Mouse (Mus musculus) MEL (cell line): ENCODE results near the gene Timmdc1. TPM values are rescaled to one million over a fixed set of nuclear protein-coding genes. Genes with fewer than 3 reads are reported as not detected.

Source experiments
- DNase-seq: peaks from one replicate; pipeline ENCODE4 v3.0.0; 2011; ENCODE audit warnings: low read depth, low spot score
- H3K27ac ChIP-seq: 2 replicates; pipeline ENCODE4 v1.5.1; 2012; ENCODE audit warnings: low read depth, mild to moderate bottlenecking, control low read depth, low read length, moderate library complexity; ENCODE audit not compliant: control insufficient read depth
- H3K27me3 ChIP-seq, 2 experiments: fragments of 150-350 bp in 1 of 2; sonication (generic) in 1 of 2; 2 replicates each; pipeline ENCODE4 v1.6.1; 2012; ENCODE audit warnings: low read length in 2 of 2, mild to moderate bottlenecking in 2 of 2, improper control_type of control experiment in 1 of 2, moderate library complexity in 1 of 2; ENCODE audit not compliant: insufficient read depth in 2 of 2, control insufficient read depth in 1 of 2
- H3K36me3 ChIP-seq, 2 experiments: 2 replicates each; pipeline ENCODE4 v1.6.1; 2012 to 2014; ENCODE audit warnings: low read length in 2 of 2, improper control_type of control experiment in 1 of 2, inconsistent platforms in 1 of 2, mild to moderate bottlenecking in 1 of 2; ENCODE audit not compliant: insufficient read depth in 2 of 2, control insufficient read depth in 1 of 2
- H3K4me1 ChIP-seq, 2 experiments: fragments of 150-350 bp in 1 of 2; sonication (generic) in 1 of 2; 2 replicates each; pipeline ENCODE4 v1.6.1; 2012; ENCODE audit warnings: low read length in 2 of 2, improper control_type of control experiment in 1 of 2, mild to moderate bottlenecking in 1 of 2; ENCODE audit not compliant: insufficient read depth in 2 of 2, control insufficient read depth in 1 of 2
- H3K4me3 ChIP-seq, 2 experiments: fragments of 150-350 bp in 1 of 2; sonication (generic) in 1 of 2; 2 replicates each; pipeline ENCODE4 v1.5.1; 2012; ENCODE audit warnings: low read depth in 2 of 2, low read length in 2 of 2, mild to moderate bottlenecking in 2 of 2, moderate library complexity in 2 of 2, control low read depth in 1 of 2, improper control_type of control experiment in 1 of 2; ENCODE audit not compliant: control insufficient read depth in 1 of 2, insufficient read depth in 1 of 2
- H3K79me2 ChIP-seq: 2 replicates; pipeline ENCODE4 v1.6.1; 2012; ENCODE audit warnings: mild to moderate bottlenecking, low read length, moderate library complexity; ENCODE audit not compliant: control insufficient read depth, poor library complexity, insufficient read depth
- H3K9ac ChIP-seq: 2 replicates; pipeline ENCODE4 v1.6.1; 2012; ENCODE audit warnings: low read depth, mild to moderate bottlenecking, control low read depth, low read length, moderate library complexity; ENCODE audit not compliant: control insufficient read depth, poor library complexity, severe bottlenecking
- H3K9me3 ChIP-seq: fragments of 150-350 bp; sonication (generic); replicated peaks from 2 replicates; pipeline ENCODE4 v1.6.1; 2012; ENCODE audit warnings: mild to moderate bottlenecking, low read length, improper control_type of control experiment, moderate library complexity; ENCODE audit not compliant: insufficient read depth
- BHLHE40 ChIP-seq: IDR thresholded peaks from 2 replicates; pipeline ENCODE4 v1.6.1; 2012; ENCODE audit warnings: low read depth, mild to moderate bottlenecking, inconsistent platforms, low read length, improper control_type of control experiment, borderline replicate concordance
- CHD1 ChIP-seq: IDR thresholded peaks from 2 replicates; pipeline ENCODE4 v1.6.1; 2012; ENCODE audit warnings: low read depth, mild to moderate bottlenecking, inconsistent platforms, low read length, improper control_type of control experiment
- CHD2 ChIP-seq: IDR thresholded peaks from 2 replicates; pipeline ENCODE4 v1.6.1; 2011; ENCODE audit warnings: low read length, improper control_type of control experiment
- ELF1 ChIP-seq: IDR thresholded peaks from 2 replicates; pipeline ENCODE4 v1.6.1; 2014; ENCODE audit warnings: low read depth, mild to moderate bottlenecking, inconsistent platforms, low read length, improper control_type of control experiment, moderate library complexity
- EP300 ChIP-seq, 2 experiments: IDR thresholded peaks; 2 replicates each; pipeline ENCODE4 v1.6.1; 2011; ENCODE audit warnings: improper control_type of control experiment in 2 of 2, low read length in 2 of 2, low read depth in 1 of 2, mild to moderate bottlenecking in 1 of 2
- ETS1 ChIP-seq: IDR thresholded peaks from 2 replicates; pipeline ENCODE4 v1.6.1; 2012; ENCODE audit warnings: low read depth, mild to moderate bottlenecking, inconsistent platforms, low read length, improper control_type of control experiment, moderate library complexity
- GABPA ChIP-seq: IDR thresholded peaks from 2 replicates; pipeline ENCODE4 v1.6.1; 2012; ENCODE audit warnings: low read depth, mild to moderate bottlenecking, inconsistent platforms, low read length, improper control_type of control experiment, moderate library complexity
- GATA1 ChIP-seq: IDR thresholded peaks from 2 replicates; pipeline ENCODE4 v1.6.1; 2011; ENCODE audit warnings: low read depth, low read length, improper control_type of control experiment
- HCFC1 ChIP-seq: IDR thresholded peaks from 2 replicates; pipeline ENCODE4 v1.6.1; 2012; ENCODE audit warnings: low read depth, mild to moderate bottlenecking, inconsistent platforms, low read length, improper control_type of control experiment, moderate library complexity
- MAFK ChIP-seq: IDR thresholded peaks from 2 replicates; pipeline ENCODE4 v1.6.1; 2011; ENCODE audit warnings: low read depth, mild to moderate bottlenecking, low read length, improper control_type of control experiment, borderline replicate concordance
- MAX ChIP-seq: IDR thresholded peaks from 2 replicates; pipeline ENCODE4 v1.6.1; 2011; ENCODE audit warnings: low read length, improper control_type of control experiment
- MAZ ChIP-seq: IDR thresholded peaks from 2 replicates; pipeline ENCODE4 v1.6.1; 2012; ENCODE audit warnings: low read depth, mild to moderate bottlenecking, inconsistent platforms, low read length, improper control_type of control experiment
- MXI1 ChIP-seq: IDR thresholded peaks from 2 replicates; pipeline ENCODE4 v1.6.1; 2011; ENCODE audit warnings: mild to moderate bottlenecking, low read depth, low read length, improper control_type of control experiment
- MYC ChIP-seq: IDR thresholded peaks from 2 replicates; pipeline ENCODE4 v1.6.1; 2011; ENCODE audit warnings: low read depth, mild to moderate bottlenecking, low read length, improper control_type of control experiment, moderate library complexity
- NELFE ChIP-seq: IDR thresholded peaks from 2 replicates; pipeline ENCODE4 v1.6.1; 2011; ENCODE audit warnings: low read depth, low read length, improper control_type of control experiment
- NRF1 ChIP-seq: IDR thresholded peaks from 2 replicates; pipeline ENCODE4 v1.6.1; 2014; ENCODE audit warnings: low read depth, mild to moderate bottlenecking, inconsistent platforms, low read length, improper control_type of control experiment, moderate library complexity; ENCODE audit not compliant: poor library complexity, insufficient read depth, severe bottlenecking
- POLR2A ChIP-seq, 2 experiments: IDR thresholded peaks; 2 replicates each; pipeline ENCODE4 v1.6.1; 2011 to 2012; ENCODE audit warnings: low read length in 2 of 2, mild to moderate bottlenecking in 2 of 2, control low read depth in 1 of 2, improper control_type of control experiment in 1 of 2, low read depth in 1 of 2, moderate library complexity in 1 of 2; ENCODE audit not compliant: control insufficient read depth in 1 of 2, insufficient read depth in 1 of 2, poor library complexity in 1 of 2
- RCOR1 ChIP-seq: IDR thresholded peaks from 2 replicates; pipeline ENCODE4 v1.6.1; 2012; ENCODE audit warnings: low read depth, mild to moderate bottlenecking, inconsistent platforms, low read length, improper control_type of control experiment
- SIN3A ChIP-seq: IDR thresholded peaks from 2 replicates; pipeline ENCODE4 v1.6.1; 2012; ENCODE audit warnings: low read length, improper control_type of control experiment, inconsistent platforms
- SMC3 ChIP-seq: IDR thresholded peaks from 2 replicates; pipeline ENCODE4 v1.6.1; 2011; ENCODE audit warnings: low read depth, low read length, improper control_type of control experiment
- TBP ChIP-seq: IDR thresholded peaks from 2 replicates; pipeline ENCODE4 v1.8.0; 2011; ENCODE audit warnings: low read depth, low read length, improper control_type of control experiment
- TCF12 ChIP-seq: IDR thresholded peaks from 2 replicates; pipeline ENCODE4 v1.6.1; 2014; ENCODE audit warnings: low read depth, mild to moderate bottlenecking, inconsistent platforms, low read length, improper control_type of control experiment, moderate library complexity
- UBTF ChIP-seq: IDR thresholded peaks from 2 replicates; pipeline ENCODE4 v1.6.1; 2012; ENCODE audit warnings: low read depth, mild to moderate bottlenecking, inconsistent platforms, low read length, improper control_type of control experiment, moderate library complexity, borderline replicate concordance; ENCODE audit not compliant: insufficient read depth
- USF1 ChIP-seq: IDR thresholded peaks from 2 replicates; pipeline ENCODE4 v1.6.1; 2014; ENCODE audit warnings: low read depth, mild to moderate bottlenecking, inconsistent platforms, low read length, improper control_type of control experiment, moderate library complexity
- USF2 ChIP-seq, 2 experiments: IDR thresholded peaks; 2 replicates each; pipeline ENCODE4 v1.6.1; 2011 to 2012; ENCODE audit warnings: improper control_type of control experiment in 2 of 2, low read length in 2 of 2, borderline replicate concordance in 1 of 2, inconsistent platforms in 1 of 2, low read depth in 1 of 2, mild to moderate bottlenecking in 1 of 2; ENCODE audit not compliant: insufficient read depth in 1 of 2
- ZNF384 ChIP-seq: IDR thresholded peaks from 2 replicates; pipeline ENCODE4 v1.6.1; 2012; ENCODE audit warnings: low read depth, mild to moderate bottlenecking, inconsistent platforms, low read length, improper control_type of control experiment
- polyA plus RNA-seq, 2 experiments: library from polyadenylated mRNA; stranded (reverse) in 1 of 2; unstranded in 1 of 2; fragments of >175 nt in 1 of 2; fragments of >200 nt in 1 of 2; gene quantifications; 2 replicates each; pipeline versions ENCODE4 v1.2.1 to v1.2.4; 2012; ENCODE audit warnings: low replicate concordance in 2 of 2, low read depth in 1 of 2; ENCODE audit not compliant: insufficient read length in 2 of 2, insufficient read depth in 1 of 2, missing spikeins in 1 of 2
- total RNA-seq: library from RNA; depleted of rRNA; stranded (reverse); fragments of 300-350 nt; gene quantifications from 2 replicates; pipeline ENCODE4 v1.2.3, GENCODE M21; 2012

Gene Timmdc1
- total and polyA plus RNA-seq, 3 experiments, result 38.0 to 40.4 TPM; not detected in 1

GRCm38 (mm10) chr16:38476312-38477240 lies 45.9 kb downstream of the Timmdc1 start:
- H3K4me1 ChIP-seq, result peaks cover 11 to 34% of the 10 kb centered on the region in 2 experiments
- no peaks in the 10 kb centered on the region for H3K9me3 ChIP-seq
- peak overlapping the region; percentile 65 for H3K9ac ChIP-seq
- peak overlapping the region; percentile 49 for H3K27ac ChIP-seq
- H3K36me3 ChIP-seq, result peaks cover 0 to 39% of the 10 kb centered on the region in 2 experiments; a peak in 2 of 4 replicates
- no peaks in the 10 kb centered on the region; the same call in 1 of the 2 replicates for H3K79me2 ChIP-seq
- peak; percentile 76 for DNase-seq
- no peaks in the 10 kb centered on the region for H3K27me3 ChIP-seq
- peak in 1 of 2 experiments; percentile 53; a peak in 1 of 4 replicates for TF ChIP-seq USF2 (IDR thresholded peaks at IDR 0.05; ENCODE audit: borderline replicate concordance in 1 of 2, insufficient read depth in 1 of 2, low read depth in 1 of 2, low read length in 2 of 2)
- TF ChIP-seq MYC, result 0 out of 2 replicates have a peak, but pooled peaks have one; percentile 28
- TF ChIP-seq SMC3, result no peak
- TF ChIP-seq USF1, result peak; percentile 86
- no peak for TF ChIP-seq EP300 (IDR thresholded peaks at IDR 0.05; ENCODE audit: low read depth in 1 of 2, low read length in 2 of 2)
- 0 out of 2 replicates have a peak, but pooled peaks have one; percentile 34 for TF ChIP-seq GABPA
- TF ChIP-seq MAZ, result no peak
- TF ChIP-seq CHD1, result no peak
- 0 out of 2 replicates have a peak, but pooled peaks have one; percentile 12 for TF ChIP-seq TBP
- peak; percentile 53 for TF ChIP-seq NELFE
- TF ChIP-seq CHD2, result no peak
- TF ChIP-seq UBTF, result no peak
- peak in 1 of 2 experiments; percentile 48; a peak in 1 of 4 replicates for TF ChIP-seq POLR2A (IDR thresholded peaks at IDR 0.05; ENCODE audit: control insufficient read depth in 1 of 2, insufficient read depth in 1 of 2, low read depth in 1 of 2, low read length in 2 of 2, poor library complexity in 1 of 2)
- TF ChIP-seq NRF1, result no peak
- 0 out of 2 replicates have a peak, but pooled peaks have one; percentile 22 for TF ChIP-seq MAX
- 0 out of 2 replicates have a peak, but pooled peaks have one; percentile 16 for TF ChIP-seq ETS1
- H3K4me3 ChIP-seq, result peak overlapping the region; percentile 66 to 75

- no peaks in the 10 kb centered on the region for H3K9me3 ChIP-seq
- H3K79me2 ChIP-seq, result no peaks in the 10 kb centered on the region; the same call in 1 of the 2 replicates
- peak overlapping the region; percentile 65 for H3K9ac ChIP-seq
- H3K27ac ChIP-seq, result peak overlapping the region; percentile 49
- peak; percentile 74 for DNase-seq
- H3K27me3 ChIP-seq, result no peaks in the 10 kb centered on the region
- peaks cover 0 to 37% of the 10 kb centered on the region in 2 experiments; a peak in 2 of 4 replicates for H3K36me3 ChIP-seq
- H3K4me3 ChIP-seq, result peak overlapping the region; percentile 66 to 75
- peaks cover 11 to 30% of the 10 kb centered on the region in 2 experiments for H3K4me1 ChIP-seq
- TF ChIP-seq POLR2A (IDR thresholded peaks at IDR 0.05; ENCODE audit: control insufficient read depth in 1 of 2, insufficient read depth in 1 of 2, low read depth in 1 of 2, low read length in 2 of 2, poor library complexity in 1 of 2) (no peak; a peak in 1 of 4 replicates), BHLHE40 (no peak), MXI1 (peak; percentile 18; the same call in 1 of the 2 replicates), GATA1 (no peak), ZNF384 (peak; percentile 69), TCF12 (no peak), GABPA (no peak), ELF1 (no peak), RCOR1 (no peak), MAFK (no peak), CHD1 (0 out of 2 replicates have a peak, but pooled peaks have one; percentile 85), SIN3A (0 out of 2 replicates have a peak, but pooled peaks have one; percentile 26), HCFC1 (peak; percentile 31; the same call in 1 of the 2 replicates)
Observed at GRCm38 (mm10) chr16:38475681-38476311, 46.7 kb downstream of the Timmdc1 start.
